Mouse (Mus musculus) forebrain, embryonic 12.5 days (tissue): ENCODE measurements around the gene Phip. TPM values are rescaled to one million over a fixed set of nuclear protein-coding genes. Genes with fewer than 3 reads are reported as not detected.

ENCODE experiments used
- polyA plus RNA-seq: library from polyadenylated mRNA; unstranded; fragments of >200 nt; fragmentation: Nextera tagmentation; extraction: Ambion mirVana; gene quantifications from 2 replicates; pipeline ENCODE4 v1.2.1, GENCODE M21; 2016

The Phip gene
- polyA plus RNA-seq, 1 experiment from 2014 or later, result 176 TPM

Other genes with a start within 250 kb of the Phip start
- 35.2 and 35.9 TPM in 2 replicates for gene Irak1bp1, start 146.0 kb downstream of the Phip start, polyA plus RNA-seq
- gene Hmgn3, start 171.2 kb upstream of the Phip start, polyA plus RNA-seq, result 213 and 220 TPM in 2 replicates